Mouse (Mus musculus) midbrain, embryonic 14.5 days (tissue): ENCODE results near the gene Ndufs8. TPM values are rescaled to one million over a fixed set of nuclear protein-coding genes. Genes with fewer than 3 reads are reported as not detected.

Experiments
- ATAC-seq: fragments of 200-750 bp; cut with Nextera tagmentation; 2 replicates; pipeline ENCODE4 v1.8.0; 2017; ENCODE audit warnings: moderate number of reproducible peaks, moderate library complexity; ENCODE audit not compliant: low FRiP score, low TSS enrichment
- DNase-seq: peaks from one replicate; pipeline ENCODE4 v3.0.0-alpha.2; 2015
- H3K27ac ChIP-seq: fragments of 300-500 bp; sonication (generic); replicated peaks from 2 replicates; pipeline ENCODE4 v1.5.1; 2014; ENCODE audit warnings: mild to moderate bottlenecking, low read depth, low read length, moderate library complexity
- H3K27me3 ChIP-seq: fragments of 300-500 bp; sonication (generic); 2 replicates; pipeline ENCODE4 v1.6.1; 2014; ENCODE audit warnings: low read length, control low read depth, mixed read lengths; ENCODE audit not compliant: control insufficient read depth, insufficient read depth
- H3K36me3 ChIP-seq: fragments of 300-500 bp; sonication (generic); 2 replicates; pipeline ENCODE4 v1.6.1; 2014; ENCODE audit warnings: low read length, control low read depth; ENCODE audit not compliant: control insufficient read depth, insufficient read depth
- H3K4me1 ChIP-seq: fragments of 300-500 bp; sonication (generic); 2 replicates; pipeline ENCODE4 v1.6.1; 2014; ENCODE audit warnings: mild to moderate bottlenecking, antibody characterized with exemption, low read length, control low read depth; ENCODE audit not compliant: control insufficient read depth, insufficient read depth
- H3K4me2 ChIP-seq: fragments of 300-500 bp; sonication (generic); 2 replicates; pipeline ENCODE4 v1.6.1; 2014; ENCODE audit warnings: mild to moderate bottlenecking, low read length, moderate library complexity
- H3K4me3 ChIP-seq: fragments of 300-500 bp; sonication (generic); replicated peaks from 2 replicates; pipeline ENCODE4 v1.5.1; 2014; ENCODE audit warnings: low read depth, low read length
- H3K9ac ChIP-seq: fragments of 300-500 bp; sonication (generic); replicated peaks from 2 replicates; pipeline ENCODE4 v1.6.1; 2014; ENCODE audit warnings: mild to moderate bottlenecking, low read length, moderate library complexity
- H3K9me3 ChIP-seq: fragments of 300-500 bp; sonication (generic); 2 replicates; pipeline ENCODE4 v1.6.1; 2016; ENCODE audit warnings: low read length, control low read depth, mixed read lengths; ENCODE audit not compliant: control insufficient read depth
- WGBS: fragments of 180-500 bp; shearing (Covaris S2); extraction: QIAGEN DNeasy Blood & Tissue Kit; methylation state at CpG from one replicate; pipeline ENCODE4 v1.1.7; 2014; 5-methylcytosine and 5-hydroxymethylcytosine counted together
- polyA plus RNA-seq: library from polyadenylated mRNA; unstranded; fragments of >200 nt; fragmentation: Nextera tagmentation; extraction: Ambion mirVana; gene quantifications from 2 replicates; pipeline ENCODE4 v1.2.1, GENCODE M21; 2014

Gene Ndufs8
- polyA plus RNA-seq, 1 experiment from 2014 or later, result 261 TPM

DNA sequence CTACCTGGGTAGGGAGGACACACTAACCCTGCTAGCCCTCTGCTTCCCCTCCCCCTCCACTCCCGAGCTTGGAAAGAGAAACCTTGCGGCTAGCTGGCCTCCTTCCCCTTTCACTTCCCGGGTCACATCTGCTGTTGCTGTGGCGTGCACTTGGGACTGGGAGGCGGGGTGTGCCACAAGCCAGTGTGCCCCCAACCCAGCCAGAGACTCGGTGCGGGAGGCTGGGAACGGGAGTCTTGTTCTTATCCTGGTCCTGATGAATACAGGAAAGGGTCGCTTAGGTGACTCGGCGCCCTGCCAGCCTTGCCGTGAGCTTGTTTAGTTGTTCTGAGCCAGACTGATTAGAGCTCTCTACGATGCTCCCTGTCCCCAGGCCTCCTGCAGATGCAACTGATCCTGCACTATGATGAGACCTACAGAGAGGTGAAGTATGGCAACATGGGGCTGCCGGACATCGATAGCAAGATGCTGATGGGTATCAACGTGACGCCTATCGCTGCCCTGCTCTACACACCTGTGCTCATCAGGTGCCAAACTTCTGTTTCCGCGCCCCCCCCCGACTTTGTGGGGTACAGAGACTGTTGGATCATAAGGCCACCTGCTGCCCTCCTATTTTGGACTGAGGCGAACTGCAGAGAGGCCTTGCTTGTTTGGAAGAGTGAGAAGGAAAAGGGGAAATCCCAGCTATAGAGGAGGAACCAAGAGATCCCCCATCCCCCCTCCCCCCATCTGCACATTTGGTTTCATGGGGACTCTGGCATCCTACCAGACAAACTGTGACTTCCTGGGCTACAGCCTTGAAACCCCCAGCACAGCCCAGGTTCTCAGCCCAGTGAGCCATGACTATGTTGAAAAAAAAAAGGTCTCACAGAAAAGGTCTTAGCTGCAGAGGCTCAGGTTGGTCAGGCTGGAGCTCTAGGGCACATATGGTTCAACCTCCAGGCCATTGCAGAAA is 23.6 kb upstream of the Ndufs8 start:
- Histone ChIP-seq H3K27ac (no peak overlapping the region), H3K4me1 (peaks cover 13% of the 10 kb centered on the region), H3K27me3 (peaks cover 5% of the 10 kb centered on the region; the same call in 1 of the 2 replicates), H3K4me2 (peak overlapping the region; percentile 66), H3K36me3 (no peaks in the 10 kb centered on the region), H3K9me3 (no peaks in the 10 kb centered on the region), H3K9ac (peak overlapping the region; percentile 24; the same call in 1 of the 2 replicates), H3K4me3 (peak overlapping the region; percentile 32)
- ATAC-seq (no peak; the same call in 1 of the 2 replicates), DNase-seq (peak; percentile 59)
- 10% methylated on average over 22 of the region's 22 CpGs for WGBS

DNA sequence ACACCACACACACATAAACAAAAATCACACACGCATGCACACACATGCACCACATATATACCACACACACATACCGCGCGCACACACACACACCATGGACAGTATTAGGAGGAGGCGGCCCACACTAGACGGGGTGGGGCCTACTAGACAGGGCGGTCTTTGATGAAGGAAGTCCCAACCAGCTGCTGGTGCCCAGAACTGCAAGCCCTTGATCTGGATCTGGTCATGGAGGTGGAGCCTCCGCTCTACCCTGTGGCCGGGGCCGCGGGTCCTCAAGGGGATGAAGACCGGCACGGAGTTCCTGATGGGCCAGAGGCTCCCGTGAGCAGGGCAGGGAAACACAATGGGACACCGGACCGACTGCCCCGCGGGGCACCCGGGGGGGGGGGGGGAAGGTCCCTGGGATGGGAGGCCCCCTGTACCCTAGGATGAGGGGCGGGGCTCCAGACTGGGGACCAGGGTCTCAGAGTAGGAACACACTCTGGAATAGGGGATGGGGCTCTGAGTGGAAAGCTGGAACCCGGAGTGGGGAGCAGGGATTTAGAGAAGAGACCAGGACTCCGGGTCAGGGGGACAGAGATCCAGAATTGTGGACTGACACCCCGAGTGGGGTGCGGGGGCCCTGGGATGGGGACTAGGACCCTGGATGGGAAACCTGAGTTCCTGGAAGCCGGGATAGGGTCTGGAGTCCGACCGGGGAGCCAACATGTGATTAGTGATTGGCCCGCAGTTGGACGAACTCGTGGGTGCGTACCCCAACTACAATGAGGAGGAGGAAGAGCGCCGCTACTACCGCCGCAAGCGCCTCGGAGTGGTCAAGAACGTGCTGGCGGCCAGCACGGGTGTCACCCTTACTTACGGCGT is 22.7 kb upstream of the Ndufs8 start, which contains the start of gene Unc93b1:
TSS of gene Unc93b1 (plus strand) at position 155 of the 864 bp plus-strand sequence.
- no peaks in the 10 kb centered on the region for H3K36me3 ChIP-seq
- 5% methylated on average over 42 of the region's 42 CpGs for WGBS
- H3K4me2 ChIP-seq, result peak within 1 kb of the TSS; percentile 66
- H3K9me3 ChIP-seq, result no peaks in the 10 kb centered on the region
- peak; percentile 48; the same call in 1 of the 2 replicates for ATAC-seq
- H3K4me3 ChIP-seq, result peak within 1 kb of the TSS; percentile 32
- H3K9ac ChIP-seq, result peak within 1 kb of the TSS; percentile 24; the same call in 1 of the 2 replicates
- H3K27me3 ChIP-seq, result peaks cover 5% of the 10 kb centered on the region; the same call in 1 of the 2 replicates
- H3K27ac ChIP-seq, result no peak within 1 kb of the TSS
- H3K4me1 ChIP-seq, result peaks cover 13% of the 10 kb centered on the region
- peak; percentile 35 for DNase-seq

DNA sequence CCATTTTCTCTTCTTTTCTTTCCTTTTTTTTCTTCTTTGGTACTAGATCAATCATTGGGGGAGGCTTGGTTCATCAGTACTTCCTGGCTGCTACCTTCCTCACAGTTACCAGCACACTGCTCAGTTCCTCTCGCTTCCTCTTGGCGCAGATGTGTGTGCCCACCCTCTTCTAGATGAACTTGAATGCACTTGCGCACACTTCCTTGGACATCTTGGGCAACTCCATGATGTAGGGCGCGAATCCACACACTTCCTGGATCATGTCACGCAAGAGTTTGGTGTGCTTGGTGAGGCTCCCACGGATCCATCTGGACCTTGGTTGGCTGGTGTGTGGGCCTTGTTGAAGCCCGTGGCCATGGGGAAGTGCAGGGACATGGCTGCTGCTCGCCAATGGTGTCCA is 19.1 kb upstream of the Ndufs8 start:
- Histone ChIP-seq H3K27me3 (peaks cover 5% of the 10 kb centered on the region; the same call in 1 of the 2 replicates), H3K4me1 (peaks cover 13% of the 10 kb centered on the region), H3K27ac (no peak overlapping the region), H3K4me2 (no peak overlapping the region), H3K36me3 (no peaks in the 10 kb centered on the region), H3K4me3 (no peak overlapping the region), H3K9me3 (no peaks in the 10 kb centered on the region), H3K9ac (no peak overlapping the region)
- DNase-seq (no peak), ATAC-seq (no peak)
- 91% methylated on average over 9 of the region's 9 CpGs for WGBS

DNA sequence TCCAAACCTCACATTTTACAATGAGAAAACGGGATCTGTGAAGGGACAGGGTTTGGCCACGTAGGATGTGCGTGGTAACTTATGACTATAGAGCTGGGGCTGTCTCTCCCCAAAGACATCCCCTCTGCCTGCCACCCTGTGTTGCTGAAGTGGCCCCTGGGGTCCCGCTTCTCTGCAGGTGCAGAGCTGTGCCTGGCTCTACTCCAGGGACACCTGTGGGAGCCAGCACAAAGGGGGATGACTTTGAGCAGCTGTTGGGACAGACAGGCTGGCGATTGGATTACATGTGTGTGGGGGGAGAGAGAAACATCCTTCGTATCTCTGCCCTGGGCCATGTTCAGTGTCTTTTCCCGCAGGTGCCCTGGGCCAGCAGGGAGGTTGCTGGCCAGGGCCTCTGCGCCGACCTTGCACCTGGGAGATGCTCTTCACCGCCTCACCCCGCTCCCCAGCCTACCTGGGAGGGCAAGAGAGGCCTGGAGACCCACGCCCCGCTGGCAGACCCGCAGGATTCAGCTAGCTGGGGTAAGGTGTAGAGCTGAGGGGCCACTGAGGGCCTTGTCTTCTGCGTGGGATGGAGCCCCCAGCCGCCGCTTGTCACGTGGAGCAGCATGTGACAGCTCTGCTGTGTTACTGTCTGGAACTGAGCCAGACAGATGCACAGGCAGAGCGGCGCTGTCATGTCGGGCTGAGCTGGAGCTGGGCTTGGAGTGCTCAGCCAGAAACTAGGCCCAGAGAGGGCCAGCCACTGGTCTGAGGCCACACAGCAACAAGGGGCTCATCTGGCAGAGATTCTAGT is 17.9 kb upstream of the Ndufs8 start:
- Histone ChIP-seq H3K4me1 (peaks cover 4% of the 10 kb centered on the region), H3K4me2 (no peak overlapping the region), H3K27me3 (no peaks in the 10 kb centered on the region), H3K4me3 (no peak overlapping the region), H3K9me3 (no peaks in the 10 kb centered on the region), H3K36me3 (no peaks in the 10 kb centered on the region), H3K9ac (no peak overlapping the region), H3K27ac (no peak overlapping the region)
- DNase-seq, result no peak
- ATAC-seq, result no peak; the same call in 1 of the 2 replicates
- WGBS, result 69% methylated on average over 21 of the region's 21 CpGs

DNA sequence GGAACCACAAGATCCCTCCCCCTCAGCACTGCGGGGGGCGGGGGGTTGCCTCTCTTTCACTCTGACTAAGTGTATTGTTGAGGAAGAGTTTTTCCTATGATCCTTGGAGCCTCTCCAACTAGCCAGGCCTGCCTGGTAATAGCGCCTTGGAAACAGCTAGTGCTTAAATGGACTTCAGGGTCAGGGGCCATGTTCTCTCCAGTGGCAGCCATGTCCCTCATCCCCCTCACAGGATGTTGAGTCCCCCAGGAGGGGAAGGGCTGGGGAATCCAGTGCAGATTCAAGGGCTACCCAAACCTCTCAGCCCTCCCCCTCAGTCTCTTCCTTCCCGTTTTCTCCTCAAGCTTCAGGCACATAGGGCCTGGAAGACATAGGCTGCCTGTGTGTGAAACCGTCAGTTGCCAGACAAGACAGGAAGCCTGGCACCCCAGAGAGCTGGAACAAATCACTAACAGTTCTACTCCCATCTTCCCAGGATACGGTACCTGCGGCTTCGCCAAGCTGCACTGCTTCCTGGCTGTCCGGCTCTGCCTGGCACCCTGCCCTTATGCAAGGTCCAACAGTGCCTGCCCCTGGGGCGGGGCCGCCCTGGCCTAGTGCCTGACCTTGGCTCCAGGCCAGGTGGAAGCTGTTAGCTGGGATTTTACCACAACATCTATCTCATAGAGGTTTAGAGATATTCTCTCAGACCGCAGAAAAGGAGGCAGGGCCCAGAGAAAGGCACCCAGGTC is 16.8 kb upstream of the Ndufs8 start, which contains the start of gene Aldh3b1:
TSS of gene Aldh3b1 (minus strand) at position 598 of the 731 bp plus-strand sequence.
- no peaks in the 10 kb centered on the region for H3K36me3 ChIP-seq
- no peak within 1 kb of the TSS for H3K4me3 ChIP-seq
- peak within 1 kb of the TSS; percentile 1; the same call in 1 of the 2 replicates for H3K9ac ChIP-seq
- H3K9me3 ChIP-seq, result no peaks in the 10 kb centered on the region
- peak within 1 kb of the TSS; percentile 17; the same call in 1 of the 2 replicates for H3K27ac ChIP-seq
- WGBS, result 69% methylated on average over 12 of the region's 12 CpGs
- H3K4me1 ChIP-seq, result no peaks in the 10 kb centered on the region
- DNase-seq, result peak; percentile 57
- H3K4me2 ChIP-seq, result no peak within 1 kb of the TSS
- no peak for ATAC-seq
- no peaks in the 10 kb centered on the region for H3K27me3 ChIP-seq

DNA sequence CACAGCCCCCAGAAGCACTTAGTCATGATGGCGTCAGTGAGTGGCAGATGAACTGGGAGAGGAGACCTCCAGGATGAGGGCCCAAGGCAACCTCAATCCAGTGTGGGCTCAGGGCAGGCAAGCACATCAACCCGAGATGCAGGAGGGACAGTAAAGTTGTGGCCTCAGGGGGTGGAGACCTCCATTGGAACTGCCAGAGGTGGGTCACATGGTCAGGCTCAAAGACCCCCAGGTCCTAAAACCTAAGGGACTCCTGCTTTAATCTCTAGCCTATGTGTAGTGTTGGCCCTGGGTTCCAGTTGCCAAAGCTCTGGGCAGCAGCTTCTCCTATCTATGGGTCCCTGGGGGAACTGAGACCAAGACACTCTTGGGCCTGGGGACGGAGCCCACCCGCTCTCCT is 16.2 kb upstream of the Ndufs8 start:
- Histone ChIP-seq H3K4me3 (no peak overlapping the region), H3K9ac (no peak overlapping the region), H3K4me2 (no peak overlapping the region), H3K4me1 (no peaks in the 10 kb centered on the region), H3K27me3 (no peaks in the 10 kb centered on the region), H3K36me3 (no peaks in the 10 kb centered on the region), H3K9me3 (no peaks in the 10 kb centered on the region), H3K27ac (no peak overlapping the region)
- 82% methylated on average over 4 of the region's 4 CpGs for WGBS
- DNase-seq (no peak), ATAC-seq (no peak)

DNA sequence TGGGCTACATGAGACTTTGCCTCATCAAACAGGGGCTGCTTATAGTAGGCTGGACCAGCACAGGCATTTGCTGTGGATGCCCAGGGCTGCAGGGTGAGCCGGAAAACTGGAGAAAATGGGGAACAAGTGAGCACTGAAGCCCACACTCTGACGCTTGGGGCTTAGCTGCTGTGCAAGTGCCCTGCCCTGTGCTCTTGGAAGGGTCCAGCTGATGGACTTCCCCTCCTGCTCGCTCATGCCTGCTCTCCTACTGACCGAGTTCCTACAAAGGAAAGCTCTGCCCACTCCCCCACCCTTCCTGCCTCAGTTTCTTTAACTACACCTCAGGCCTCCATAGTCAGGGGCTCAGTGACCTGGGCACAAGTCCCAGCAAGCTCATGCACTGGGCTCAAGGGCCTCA is 15.4 kb upstream of the Ndufs8 start:
- no peak overlapping the region for H3K9ac ChIP-seq
- H3K36me3 ChIP-seq, result no peaks in the 10 kb centered on the region
- no peak overlapping the region for H3K4me3 ChIP-seq
- DNase-seq, result no peak
- WGBS, result 80% methylated on average over 4 of the region's 4 CpGs
- H3K27ac ChIP-seq, result no peak overlapping the region
- no peaks in the 10 kb centered on the region for H3K9me3 ChIP-seq
- no peak for ATAC-seq
- H3K4me1 ChIP-seq, result no peaks in the 10 kb centered on the region
- H3K27me3 ChIP-seq, result no peaks in the 10 kb centered on the region
- no peak overlapping the region for H3K4me2 ChIP-seq
